Mouse (Mus musculus) T-helper 1 cell (primary cell): ENCODE results near the gene Cenpm.

Source experiments
- in situ Hi-C: fragments of 300-600 bp; cut with MboI, MseI; formaldehyde crosslinking; loops from one replicate; pipeline ENCODE4 v1.15.1; 2025; ENCODE audit warnings: high pct_unique_total_duplicates

Cenpm gene

GRCm38 (mm10) chr15:82244115-82244804 is at the start of gene Cenpm:
Gene Cenpm, minus strand, starts transcription at chr15:82244748.
- in situ Hi-C loops = no loop called here

- in situ Hi-C loops = no loop called here
These were observed 49.5 kb upstream of the Cenpm start for GRCm38 (mm10) chr15:82294059-82294458.

GRCm38 (mm10) chr15:82293271-82293711 is 48.7 kb upstream of the Cenpm start:
- in situ Hi-C loops = no loop called here

GRCm38 (mm10) chr15:82292851-82293250 is 48.3 kb upstream of the Cenpm start:
- in situ Hi-C loops = no loop called here

- in situ Hi-C loops = no loop called here
These were observed 45.7 kb upstream of the Cenpm start for GRCm38 (mm10) chr15:82290252-82290651.

GRCm38 (mm10) chr15:82286157-82286556 is 41.6 kb upstream of the Cenpm start:
- in situ Hi-C loops = no loop called here

- in situ Hi-C loops = no loop called here
These were observed 36.1 kb upstream of the Cenpm start for GRCm38 (mm10) chr15:82280638-82281037.

GRCm38 (mm10) chr15:82277591-82277990 is 33.0 kb upstream of the Cenpm start:
- in situ Hi-C loops = loop anchor here (10.0 kb wide), 1 partner anchor 507 kb away; no protein-coding TSS in a partner anchor

GRCm38 (mm10) chr15:82274927-82275901 is 30.7 kb upstream of the Cenpm start:
- in situ Hi-C loops = loop anchor here (5.0 to 10.0 kb wide), 2 partner anchors 137 to 510 kb away; no protein-coding TSS in a partner anchor

- in situ Hi-C loops = loop anchor here (5.0 to 10.0 kb wide), 2 partner anchors 138 to 510 kb away; no protein-coding TSS in a partner anchor
These were observed 30.0 kb upstream of the Cenpm start, which contains the start of gene Sept3 for GRCm38 (mm10) chr15:82274593-82274926. Gene Sept3, plus strand, starts transcription at chr15:82274893.

- in situ Hi-C loops = loop anchor here (5.0 to 10.0 kb wide), 2 partner anchors 140 to 513 kb away; no protein-coding TSS in a partner anchor
These were observed 27.7 kb upstream of the Cenpm start for GRCm38 (mm10) chr15:82272295-82272694.

GRCm38 (mm10) chr15:82271201-82271600 is 26.7 kb upstream of the Cenpm start:
- in situ Hi-C loops = loop anchor here (5.0 to 10.0 kb wide), 2 partner anchors 141 to 514 kb away; no protein-coding TSS in a partner anchor

- in situ Hi-C loops = no loop called here
These were observed 24.2 kb upstream of the Cenpm start for GRCm38 (mm10) chr15:82268783-82269182.

- in situ Hi-C loops = no loop called here
These were observed 23.6 kb upstream of the Cenpm start for GRCm38 (mm10) chr15:82268185-82268584.

- in situ Hi-C loops = no loop called here
These were observed 21.8 kb upstream of the Cenpm start for GRCm38 (mm10) chr15:82266356-82266755.

GRCm38 (mm10) chr15:82259510-82259909 is 15.0 kb upstream of the Cenpm start:
- in situ Hi-C loops = no loop called here

- in situ Hi-C loops = no loop called here
These were observed 11.4 kb upstream of the Cenpm start for GRCm38 (mm10) chr15:82255944-82256383.

GRCm38 (mm10) chr15:82255248-82255647 is 10.7 kb upstream of the Cenpm start:
- in situ Hi-C loops = no loop called here

- in situ Hi-C loops = no loop called here
These were observed 7.5 kb upstream of the Cenpm start, which contains the start of gene 1500009C09Rik for GRCm38 (mm10) chr15:82252097-82252496. Gene 1500009C09Rik, plus strand, starts transcription at chr15:82252397.

GRCm38 (mm10) chr15:82251579-82251978 is 7.0 kb upstream of the Cenpm start:
- in situ Hi-C loops = no loop called here

- in situ Hi-C loops = no loop called here
These were observed 2.7 kb upstream of the Cenpm start for GRCm38 (mm10) chr15:82247131-82247776.
